Mouse (Mus musculus): Measurements from ENCODE around the gene Slc8a2. TPM values are rescaled to one million over a fixed set of nuclear protein-coding genes. Genes with fewer than 3 reads are reported as not detected.
A peak's percentile ranks its signal among the peaks of the same experiment; 100 is the strongest.

Gene Slc8a2
- total RNA-seq, 4 experiments from 2014 or later = 237 to 262 (median 255) TPM

- no peak for DNase-seq (ENCODE audit: low spot score in 2 of 2)
Observed at GRCm38 (mm10) chr7:16120262-16120600, 9.4 kb upstream of the Slc8a2 start.

DNA sequence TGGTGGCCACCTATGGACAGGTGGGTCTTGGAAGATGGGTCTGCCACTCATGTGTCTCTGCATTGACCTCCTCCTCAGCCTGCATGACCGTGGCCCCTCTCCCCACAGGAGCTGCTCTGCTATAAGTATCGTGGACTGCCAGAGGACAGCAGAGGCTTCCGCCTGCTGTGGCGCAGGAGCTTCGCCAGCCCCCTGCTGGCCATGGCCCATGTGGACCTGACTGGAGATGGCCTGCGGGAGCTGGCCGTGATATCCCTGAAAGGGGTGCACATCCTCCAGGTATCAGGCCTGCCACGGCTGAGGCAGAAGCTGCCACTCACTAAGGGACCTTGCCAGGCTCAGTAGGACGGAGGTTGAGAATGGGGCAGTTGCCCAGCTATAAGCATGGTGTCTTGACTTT, 3.8 kb upstream of the Slc8a2 start:
- DNase-seq (ENCODE audit: low spot score in 2 of 2) = no peak

DNA sequence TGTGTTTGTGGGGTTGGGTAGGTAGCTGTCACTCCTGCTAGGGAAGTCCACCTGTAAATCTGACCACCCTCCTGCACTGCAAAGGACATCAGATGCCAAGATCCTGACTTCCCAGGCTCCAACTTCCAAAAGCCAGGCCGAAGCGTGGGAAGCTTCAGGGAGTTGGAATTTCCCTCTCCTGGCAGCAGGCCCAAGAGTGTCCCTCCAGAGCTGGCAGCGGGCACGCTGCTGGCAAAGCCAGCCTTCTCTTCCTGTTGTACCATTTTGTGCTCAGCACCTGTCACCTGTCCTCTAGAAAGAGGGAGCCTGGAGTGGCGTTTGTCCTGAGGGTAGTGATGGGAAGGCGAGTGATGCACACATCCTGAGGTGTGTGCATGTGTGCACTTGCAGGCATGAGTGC, 1.3 kb upstream of the Slc8a2 start:
- no peak for DNase-seq (ENCODE audit: low spot score in 2 of 2)

DNA sequence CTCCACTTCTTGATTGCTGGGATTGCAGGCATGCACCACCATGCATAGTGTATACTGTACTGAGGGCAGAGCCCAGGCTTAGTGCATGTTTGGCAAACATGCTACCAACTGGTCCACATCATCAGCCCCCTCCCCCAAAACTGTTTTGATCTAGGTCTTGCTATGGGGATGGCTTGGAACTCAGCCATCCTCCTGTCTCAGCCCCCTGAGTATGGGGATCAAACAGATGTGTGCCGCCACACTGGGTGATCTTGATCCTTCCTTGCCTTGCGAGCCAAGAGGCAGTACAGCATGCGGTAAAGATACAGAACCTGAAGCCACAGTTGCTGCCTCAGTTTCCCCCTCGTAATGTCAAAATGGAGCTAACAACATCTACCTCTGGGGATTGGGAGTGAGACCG, 727 bp upstream of the Slc8a2 start:
- DNase-seq (ENCODE audit: low spot score in 2 of 2) = no peak

DNA sequence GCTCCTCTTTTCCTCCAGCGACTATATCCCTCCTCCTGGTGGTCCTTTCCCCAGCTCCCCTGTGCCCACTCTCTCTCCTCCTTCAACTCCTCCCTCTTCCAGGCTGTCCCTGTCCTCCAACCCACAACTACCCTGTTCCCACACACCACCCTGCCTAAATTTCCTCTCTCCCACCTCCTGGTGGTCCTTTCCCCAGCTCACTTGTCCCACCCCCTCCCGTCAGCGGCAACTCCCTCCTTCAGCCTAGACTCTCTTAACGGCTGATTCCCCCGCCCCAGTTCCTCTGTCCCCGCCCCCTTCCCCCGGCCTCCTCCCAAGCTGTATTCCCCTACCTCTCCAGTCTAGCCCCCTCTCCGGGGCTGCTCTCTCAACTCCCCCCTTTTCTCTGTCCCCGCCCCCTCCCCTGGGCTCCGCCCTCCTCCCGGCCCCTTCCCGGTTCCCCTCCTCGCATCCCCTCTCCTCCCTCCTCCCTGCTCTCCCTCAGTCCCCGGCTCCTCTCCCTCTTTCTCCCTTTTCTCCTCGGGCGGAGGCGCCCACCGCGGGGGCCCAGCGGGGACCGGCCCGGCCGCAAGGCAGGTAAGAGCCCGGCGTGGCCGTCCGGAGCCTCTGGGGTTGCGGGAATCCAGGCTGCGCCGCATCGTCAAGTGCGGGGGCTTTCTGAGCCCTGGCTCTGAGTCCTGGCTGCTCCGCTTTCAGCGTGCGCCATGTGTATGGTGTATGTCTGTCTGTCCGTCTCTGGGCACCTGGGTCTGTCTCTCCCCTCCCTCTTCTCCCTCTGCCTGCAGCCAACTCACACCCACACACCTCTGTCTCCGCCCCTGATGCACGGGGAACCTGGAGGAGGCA, 443 bp downstream of the Slc8a2 start:
- DNase-seq (ENCODE audit: low spot score in 2 of 2) = peak in 1 of 2 experiments; percentile 50

DNA sequence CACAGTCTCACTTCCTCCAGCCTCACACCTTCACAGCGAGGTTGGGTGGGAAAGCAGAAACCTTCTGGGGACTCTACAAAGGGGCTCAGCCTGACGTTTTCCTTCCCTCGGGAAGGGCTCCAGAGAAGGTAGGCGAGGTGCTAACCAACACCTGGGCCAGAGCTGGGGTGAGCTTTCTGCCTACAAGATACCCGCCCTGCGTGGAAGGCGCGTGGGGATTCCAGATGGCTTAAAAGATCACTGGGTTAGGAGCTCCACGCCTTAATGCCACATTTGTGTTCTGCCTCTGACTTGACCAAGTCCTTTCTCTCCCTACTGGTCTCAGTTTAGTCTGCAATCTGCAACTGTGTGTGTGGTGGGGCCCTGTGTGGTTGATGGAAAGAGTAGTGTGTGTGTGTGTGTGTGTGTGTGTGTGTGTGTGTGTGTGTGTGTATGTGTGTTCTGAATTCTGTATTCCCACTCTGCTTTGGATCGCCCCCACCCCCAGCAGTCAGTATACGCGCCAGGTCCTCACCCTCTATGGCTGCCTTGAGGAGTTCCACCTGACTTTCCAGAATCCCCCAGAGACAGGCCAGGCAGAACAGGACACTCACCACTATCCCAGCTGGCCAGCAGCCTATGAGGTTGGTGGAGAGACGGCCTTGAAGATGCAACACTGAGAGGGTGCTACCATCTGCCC, 1.5 kb downstream of the Slc8a2 start:
- no peak for DNase-seq (ENCODE audit: low spot score in 2 of 2)

DNA sequence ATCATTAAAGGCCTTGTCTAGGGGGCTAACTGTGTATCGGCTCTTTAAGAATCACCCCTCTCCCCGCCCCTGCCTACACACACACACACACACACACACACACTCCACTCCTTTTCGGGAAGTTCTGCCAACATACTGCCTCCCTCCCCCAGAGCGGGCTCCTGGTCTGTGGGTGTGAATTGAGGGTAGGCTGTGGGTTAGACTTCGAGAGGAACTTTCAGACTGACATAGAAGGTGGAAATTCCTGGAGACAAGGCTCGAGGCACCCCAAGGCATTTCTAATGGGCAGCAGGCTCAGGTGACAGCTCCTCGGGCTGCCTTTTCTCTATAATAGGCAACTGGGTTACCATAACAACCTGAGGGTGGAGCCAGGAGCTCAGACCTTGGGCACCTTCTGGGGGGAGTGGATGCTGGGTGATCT, 2.5 kb downstream of the Slc8a2 start:
- DNase-seq (ENCODE audit: low spot score in 2 of 2) = no peak

- DNase-seq (ENCODE audit: low spot score in 2 of 2) = no peak
Observed at GRCm38 (mm10) chr7:16132926-16133325, 3.3 kb downstream of the Slc8a2 start.

DNA sequence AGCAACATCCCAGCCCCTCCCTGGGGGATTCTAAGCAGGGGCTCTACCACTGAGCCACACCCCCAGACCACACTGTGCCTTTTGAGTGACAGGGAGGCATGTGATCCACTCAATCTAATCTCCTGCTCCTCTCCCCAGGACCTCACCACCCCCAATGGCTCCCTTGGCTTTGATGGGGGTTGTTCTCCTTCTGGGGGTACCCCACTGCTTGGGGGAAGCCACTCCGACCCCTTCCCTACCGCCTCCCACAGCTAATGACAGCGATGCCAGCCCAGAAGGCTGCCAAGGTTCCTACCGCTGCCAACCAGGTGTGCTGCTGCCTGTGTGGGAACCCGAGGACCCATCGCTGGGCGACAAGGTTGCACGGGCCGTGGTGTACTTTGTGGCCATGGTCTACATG, 4.1 kb downstream of the Slc8a2 start:
- no peak for DNase-seq (ENCODE audit: low spot score in 2 of 2)

GRCm38 (mm10) chr7:16134951-16135392, 5.3 kb downstream of the Slc8a2 start:
- no peak for DNase-seq (ENCODE audit: low spot score in 2 of 2)

- peak in 1 of 2 experiments; percentile 72 for DNase-seq (ENCODE audit: low spot score in 2 of 2)
Observed at GRCm38 (mm10) chr7:16146489-16147410, 17.1 kb downstream of the Slc8a2 start.

GRCm38 (mm10) chr7:16147643-16148042, 18.0 kb downstream of the Slc8a2 start:
- no peak for DNase-seq (ENCODE audit: low spot score in 2 of 2)

- peak; percentile 85 to 90 for DNase-seq (ENCODE audit: low spot score in 2 of 2)
Observed at GRCm38 (mm10) chr7:16149241-16149640, 19.6 kb downstream of the Slc8a2 start.

- no peak for DNase-seq (ENCODE audit: low spot score in 2 of 2)
Observed at GRCm38 (mm10) chr7:16150191-16151145, 20.8 kb downstream of the Slc8a2 start.

GRCm38 (mm10) chr7:16153522-16153921, 23.9 kb downstream of the Slc8a2 start:
- DNase-seq (ENCODE audit: low spot score in 2 of 2) = peak in 1 of 2 experiments; percentile 56

- DNase-seq (ENCODE audit: low spot score in 2 of 2) = no peak
Observed at GRCm38 (mm10) chr7:16155132-16155872, 25.7 kb downstream of the Slc8a2 start.

- no peak for DNase-seq (ENCODE audit: low spot score in 2 of 2)
Observed at GRCm38 (mm10) chr7:16156105-16156714, 26.6 kb downstream of the Slc8a2 start.

DNA sequence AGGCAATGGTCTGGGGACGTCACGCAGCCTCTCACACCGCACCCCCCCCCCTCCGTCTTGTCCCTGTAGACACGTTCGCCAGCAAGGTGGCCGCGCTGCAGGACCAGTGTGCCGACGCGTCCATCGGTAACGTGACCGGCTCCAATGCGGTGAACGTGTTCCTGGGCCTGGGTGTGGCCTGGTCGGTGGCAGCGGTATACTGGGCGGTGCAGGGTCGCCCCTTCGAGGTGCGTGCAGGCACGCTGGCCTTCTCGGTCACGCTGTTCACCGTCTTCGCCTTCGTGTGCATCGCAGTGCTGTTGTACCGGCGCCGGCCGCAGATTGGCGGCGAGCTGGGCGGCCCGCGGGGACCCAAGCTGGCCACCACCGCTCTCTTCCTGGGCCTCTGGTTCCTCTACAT, 29.1 kb downstream of the Slc8a2 start:
- no peak for DNase-seq (ENCODE audit: low spot score in 2 of 2)

- DNase-seq (ENCODE audit: low spot score in 2 of 2) = no peak
Observed at GRCm38 (mm10) chr7:16160702-16161101, 31.1 kb downstream of the Slc8a2 start.

All from layer of hippocampus, adult 8-10 months (tissue).